Mouse (Mus musculus) hindbrain, embryonic 11.5 days (tissue): ENCODE results near the gene Ifitm5. TPM values are rescaled to one million over a fixed set of nuclear protein-coding genes. Genes with fewer than 3 reads are reported as not detected.

Experiments
- ATAC-seq: fragments of 200-750 bp; cut with Nextera tagmentation; 2 replicates; pipeline ENCODE4 v1.8.0; 2017; ENCODE audit warnings: mild to moderate bottlenecking, moderate TSS enrichment, moderate library complexity; ENCODE audit not compliant: low FRiP score
- DNase-seq: peaks from one replicate; pipeline ENCODE4 v3.0.0-alpha.2; 2015; ENCODE audit warnings: low spot score
- H3K27ac ChIP-seq: fragments of 300-500 bp; sonication (generic); 2 replicates; pipeline ENCODE4 v1.5.1; 2014; ENCODE audit warnings: mild to moderate bottlenecking, low read depth, low read length
- H3K27me3 ChIP-seq: fragments of 300-500 bp; sonication (generic); 2 replicates; pipeline ENCODE4 v1.6.1; 2014; ENCODE audit warnings: mild to moderate bottlenecking, low read length, moderate library complexity, mixed read lengths; ENCODE audit not compliant: control insufficient read depth, insufficient read depth
- H3K36me3 ChIP-seq: fragments of 300-500 bp; sonication (generic); 2 replicates; pipeline ENCODE4 v1.6.1; 2014; ENCODE audit warnings: mild to moderate bottlenecking, low read length, moderate library complexity, mixed read lengths; ENCODE audit not compliant: control insufficient read depth, insufficient read depth
- H3K4me1 ChIP-seq: fragments of 300-500 bp; sonication (generic); replicated peaks from 2 replicates; pipeline ENCODE4 v1.6.1; 2014; ENCODE audit warnings: low read length, mixed read lengths; ENCODE audit not compliant: control insufficient read depth, insufficient read depth
- H3K4me2 ChIP-seq: fragments of 300-500 bp; sonication (generic); replicated peaks from 2 replicates; pipeline ENCODE4 v1.6.1; 2014; ENCODE audit warnings: mild to moderate bottlenecking, low read depth, low read length
- H3K4me3 ChIP-seq: fragments of 300-500 bp; sonication (generic); 2 replicates; pipeline ENCODE4 v1.5.1; 2014; ENCODE audit warnings: low read depth, low read length
- H3K9ac ChIP-seq: fragments of 300-500 bp; sonication (generic); 2 replicates; pipeline ENCODE4 v1.6.1; 2014; ENCODE audit warnings: low read depth, low read length
- H3K9me3 ChIP-seq: fragments of 300-500 bp; sonication (generic); 2 replicates; pipeline ENCODE4 v1.6.1; 2016; ENCODE audit warnings: low read length; ENCODE audit not compliant: control insufficient read depth
- WGBS: fragments of 180-500 bp; shearing (Covaris S2); extraction: QIAGEN DNeasy Blood & Tissue Kit; methylation state at CpG from one replicate; pipeline ENCODE4 v1.1.7; 2014; 5-methylcytosine and 5-hydroxymethylcytosine counted together
- polyA plus RNA-seq: library from polyadenylated mRNA; unstranded; fragments of >200 nt; fragmentation: Nextera tagmentation; extraction: Ambion mirVana; gene quantifications from 2 replicates; pipeline ENCODE4 v1.2.1, GENCODE M21; 2014

Gene Ifitm5
- polyA plus RNA-seq, 1 experiment from 2014 or later: 0.54 TPM

DNA sequence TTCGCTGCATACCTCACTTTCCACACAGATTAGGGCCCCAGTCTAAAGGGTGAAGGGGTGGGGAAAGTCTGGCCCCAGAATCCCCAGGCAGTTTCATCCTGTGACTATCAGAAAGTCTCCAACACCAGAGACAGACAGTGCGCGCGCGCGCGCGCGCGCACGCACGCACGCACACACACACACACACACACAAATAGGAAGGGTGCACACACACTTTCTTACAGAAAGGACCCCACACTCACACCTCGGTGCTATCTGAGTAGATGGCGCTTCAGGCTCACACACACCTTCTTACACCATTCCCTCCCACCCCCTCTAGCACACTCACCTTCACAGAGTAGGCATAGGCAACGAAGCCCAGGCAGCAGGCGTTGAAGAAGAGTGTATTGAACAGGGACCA lies 5.3 kb upstream of the Ifitm5 start:
- Histone ChIP-seq H3K27ac (no peak overlapping the region), H3K4me1 (no peaks in the 10 kb centered on the region; the same call in 1 of the 2 replicates), H3K27me3 (no peaks in the 10 kb centered on the region), H3K4me3 (peak overlapping the region; percentile 34), H3K9me3 (no peaks in the 10 kb centered on the region), H3K4me2 (peak overlapping the region; percentile 53), H3K9ac (peak overlapping the region; percentile 43), H3K36me3 (no peaks in the 10 kb centered on the region)
- 13% methylated on average over 17 of the region's 17 CpGs for WGBS
- DNase-seq (peak; percentile 61), ATAC-seq (0 out of 2 replicates have a peak, but pooled peaks have one; percentile 7)

DNA sequence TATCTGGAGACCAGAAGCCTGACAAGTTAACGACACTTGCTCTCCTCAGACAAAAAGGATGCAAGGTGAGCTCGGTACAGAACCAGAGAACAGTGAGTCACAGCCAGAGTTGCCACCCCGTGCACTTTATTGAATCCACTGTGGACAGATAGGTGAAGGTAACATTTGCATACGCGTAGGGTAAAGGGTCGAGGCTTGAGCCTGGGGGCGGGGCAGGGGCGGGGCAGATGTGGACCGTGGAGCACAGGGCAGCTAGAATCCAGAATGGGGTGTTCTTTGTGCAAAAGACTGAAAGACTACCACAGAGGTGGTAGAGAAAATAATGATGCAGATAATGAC lies 4.6 kb upstream of the Ifitm5 start:
- Histone ChIP-seq H3K9me3 (no peaks in the 10 kb centered on the region), H3K4me3 (peak overlapping the region; percentile 34; the same call in 1 of the 2 replicates), H3K27ac (no peak overlapping the region), H3K36me3 (no peaks in the 10 kb centered on the region), H3K9ac (no peak overlapping the region), H3K4me1 (no peaks in the 10 kb centered on the region; the same call in 1 of the 2 replicates), H3K4me2 (peak overlapping the region; percentile 53), H3K27me3 (no peaks in the 10 kb centered on the region)
- WGBS: 17% methylated on average over 9 of the region's 9 CpGs
- DNase-seq (no peak), ATAC-seq (no peak)

DNA sequence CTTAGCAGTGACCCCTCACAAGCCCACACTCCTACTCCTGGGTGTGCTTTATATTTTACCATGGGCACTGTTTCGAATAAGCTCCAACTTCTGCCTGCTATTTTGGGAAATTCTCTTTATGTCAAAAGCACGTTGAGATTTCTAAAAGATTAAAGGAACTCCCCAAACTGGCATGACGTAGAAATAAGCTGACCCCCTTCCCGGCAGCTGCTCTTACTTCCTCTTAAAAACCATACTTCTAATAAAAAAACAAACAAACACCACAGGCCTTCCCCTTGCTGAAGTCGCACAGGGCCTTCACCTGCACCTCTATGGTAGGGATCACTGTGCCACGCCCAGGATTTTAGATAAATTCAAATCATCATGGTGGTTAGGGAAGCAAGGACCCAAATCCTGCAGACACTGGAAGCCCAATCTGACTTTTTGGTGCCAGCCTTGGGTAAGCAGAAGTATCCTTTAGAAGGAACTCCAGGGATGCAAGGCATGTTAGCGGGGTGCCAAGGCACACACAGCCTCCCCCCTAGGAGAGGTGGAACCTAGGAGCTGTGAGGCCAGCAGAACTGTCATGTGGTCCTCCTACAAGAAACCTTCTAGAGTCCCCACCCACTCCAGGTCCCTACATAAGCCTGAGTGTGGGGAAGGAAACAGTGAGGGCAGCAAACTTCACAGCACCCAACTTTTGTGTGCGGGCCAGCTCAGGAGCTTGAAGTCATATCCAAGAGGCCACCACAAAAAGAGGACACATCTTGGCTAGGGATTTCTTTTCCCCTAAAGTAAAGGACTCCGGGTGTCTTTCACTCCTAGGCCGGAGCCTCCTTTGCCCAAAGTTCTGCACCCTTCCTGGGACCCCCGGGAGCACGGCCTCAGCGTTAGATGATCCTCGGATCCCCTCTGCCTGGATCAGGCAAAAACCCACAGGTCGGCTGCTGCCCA lies 4.0 kb upstream of the Ifitm5 start:
- Histone ChIP-seq H3K27me3 (no peaks in the 10 kb centered on the region), H3K4me2 (peak overlapping the region; percentile 53), H3K36me3 (no peaks in the 10 kb centered on the region), H3K4me3 (0 out of 2 replicates have a peak overlapping the region, but pooled peaks have one; percentile 34), H3K27ac (no peak overlapping the region), H3K9me3 (no peaks in the 10 kb centered on the region), H3K9ac (no peak overlapping the region), H3K4me1 (no peaks in the 10 kb centered on the region; the same call in 1 of the 2 replicates)
- DNase-seq (no peak), ATAC-seq (no peak)
- WGBS: 69% methylated on average over 15 of the region's 15 CpGs

DNA sequence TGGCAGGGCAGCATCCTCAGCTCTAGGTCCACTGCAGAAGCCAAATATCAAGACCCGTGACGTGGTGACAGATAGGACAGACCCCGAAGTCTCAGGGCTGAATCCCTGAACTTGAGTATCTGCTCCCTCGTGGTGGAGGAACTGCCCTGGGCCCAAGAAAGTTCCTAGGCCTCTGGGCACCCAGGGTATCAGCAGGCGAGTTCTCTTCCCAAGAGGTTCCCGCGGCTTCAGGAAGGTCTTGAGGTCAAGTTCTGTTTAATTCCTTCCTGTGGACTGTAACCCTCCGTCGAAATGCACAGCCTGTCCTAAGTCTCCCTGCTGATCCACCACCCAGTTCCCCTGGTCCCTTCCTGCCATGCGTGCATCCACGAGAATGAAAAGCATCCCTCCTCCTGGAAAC lies 3.0 kb upstream of the Ifitm5 start:
- no peaks in the 10 kb centered on the region; the same call in 1 of the 2 replicates for H3K4me1 ChIP-seq
- 84% methylated on average over 11 of the region's 11 CpGs for WGBS
- DNase-seq (no peak), ATAC-seq (no peak)
- no peak overlapping the region for H3K4me3 ChIP-seq
- no peaks in the 10 kb centered on the region for H3K36me3 ChIP-seq
- no peaks in the 10 kb centered on the region for H3K27me3 ChIP-seq
- H3K4me2 ChIP-seq: no peak overlapping the region
- H3K9ac ChIP-seq: no peak overlapping the region
- H3K9me3 ChIP-seq: no peaks in the 10 kb centered on the region
- no peak overlapping the region for H3K27ac ChIP-seq

DNA sequence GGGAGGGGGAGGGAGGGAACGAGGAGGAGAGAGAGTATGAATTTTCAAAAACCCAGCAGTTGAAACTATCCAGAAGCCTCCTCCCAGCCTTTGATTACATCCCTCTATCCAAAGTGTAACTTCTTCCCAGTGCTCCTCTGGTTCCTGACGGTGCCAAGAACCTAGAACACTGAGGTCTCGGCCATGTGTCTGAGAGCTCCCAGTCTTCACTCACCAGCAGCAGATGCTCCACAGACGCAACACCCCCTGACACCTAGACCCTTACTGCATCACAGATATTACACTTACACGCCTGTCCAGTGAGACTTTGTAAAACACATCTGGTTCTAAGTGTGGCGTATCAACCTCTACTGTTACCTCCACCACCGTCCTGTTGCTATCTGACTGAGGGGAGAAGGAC lies 2.4 kb upstream of the Ifitm5 start:
- Histone ChIP-seq H3K9me3 (no peaks in the 10 kb centered on the region), H3K4me2 (no peak overlapping the region), H3K9ac (no peak overlapping the region), H3K36me3 (no peaks in the 10 kb centered on the region), H3K27me3 (no peaks in the 10 kb centered on the region), H3K4me3 (no peak overlapping the region), H3K27ac (no peak overlapping the region), H3K4me1 (no peaks in the 10 kb centered on the region; the same call in 1 of the 2 replicates)
- DNase-seq: no peak
- no peak for ATAC-seq
- 77% methylated on average over 7 of the region's 7 CpGs for WGBS

DNA sequence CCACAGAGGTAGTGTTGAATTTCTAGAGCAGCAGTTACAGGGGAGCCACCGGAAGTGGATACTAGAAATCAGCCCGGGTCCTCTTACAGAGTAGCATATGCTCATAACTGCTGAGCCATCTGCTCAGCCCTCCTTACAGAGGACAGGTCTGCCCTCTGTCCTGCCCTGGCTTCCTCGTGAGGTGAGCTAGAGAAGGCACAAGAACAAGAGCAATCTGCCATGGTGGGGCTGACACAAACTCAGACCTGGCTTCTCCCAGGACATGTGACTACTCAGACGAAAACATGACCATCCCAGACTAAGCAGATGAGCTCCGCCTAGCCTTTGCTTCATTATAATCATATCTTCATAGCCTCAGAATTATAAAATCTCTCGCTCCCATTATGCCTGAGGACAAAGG lies 1.7 kb upstream of the Ifitm5 start:
- no peak for DNase-seq
- Histone ChIP-seq H3K4me2 (no peak overlapping the region), H3K9ac (no peak overlapping the region), H3K9me3 (no peaks in the 10 kb centered on the region), H3K4me1 (no peaks in the 10 kb centered on the region; the same call in 1 of the 2 replicates), H3K36me3 (no peaks in the 10 kb centered on the region), H3K27ac (no peak overlapping the region), H3K27me3 (no peaks in the 10 kb centered on the region), H3K4me3 (no peak overlapping the region)
- 81% methylated on average over 6 of the region's 6 CpGs for WGBS
- no peak for ATAC-seq

DNA sequence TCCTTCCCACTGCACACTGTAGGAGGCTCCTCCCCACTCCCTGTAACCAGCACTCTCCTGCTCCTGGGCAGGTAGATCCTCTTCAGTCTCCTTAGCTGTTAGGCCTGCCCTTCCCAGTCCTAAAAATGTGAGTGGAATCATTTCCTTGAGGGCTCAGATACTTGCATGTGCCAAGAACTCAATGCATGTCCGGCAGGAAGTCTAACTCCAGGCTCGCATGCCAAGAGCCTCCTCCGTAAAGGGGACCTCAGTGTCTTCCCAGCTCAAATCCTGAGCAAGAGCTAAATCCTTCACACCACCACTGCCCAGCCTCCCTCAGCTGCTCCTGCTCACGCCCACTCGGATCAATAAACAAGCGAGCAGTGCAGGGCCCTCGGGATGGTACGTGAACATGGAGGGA lies 960 bp upstream of the Ifitm5 start:
- Histone ChIP-seq H3K9me3 (no peaks in the 10 kb centered on the region), H3K4me1 (no peaks in the 10 kb centered on the region; the same call in 1 of the 2 replicates), H3K9ac (no peak overlapping the region), H3K27ac (no peak overlapping the region; the same call in 1 of the 2 replicates), H3K4me2 (no peak overlapping the region), H3K27me3 (no peaks in the 10 kb centered on the region), H3K4me3 (no peak overlapping the region), H3K36me3 (no peaks in the 10 kb centered on the region)
- no peak for ATAC-seq
- 47% methylated on average over 8 of the region's 8 CpGs for WGBS
- DNase-seq: no peak

DNA sequence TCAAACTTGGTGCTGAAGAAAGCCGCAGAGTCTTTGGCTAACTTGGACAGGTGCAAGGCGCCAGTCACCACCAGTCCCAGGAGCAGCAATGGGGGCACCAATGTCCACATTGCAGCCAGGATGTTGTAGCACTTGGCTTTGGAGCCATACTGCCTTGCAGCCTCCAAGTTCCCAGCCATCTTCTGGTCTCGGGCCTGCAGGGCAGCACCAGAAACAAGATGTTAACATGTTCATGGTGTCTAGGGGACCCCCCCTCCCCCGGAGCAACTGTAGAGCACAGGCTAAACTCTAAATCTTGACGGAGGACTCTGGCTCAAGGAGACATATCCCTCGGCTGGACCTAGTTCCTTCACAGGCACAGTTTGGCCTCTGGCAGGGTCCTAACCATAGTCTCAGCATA lies 836 bp downstream of the Ifitm5 start:
- Histone ChIP-seq H3K27ac (no peak overlapping the region), H3K4me3 (no peak overlapping the region), H3K27me3 (no peaks in the 10 kb centered on the region), H3K9me3 (no peaks in the 10 kb centered on the region), H3K4me1 (no peaks in the 10 kb centered on the region; the same call in 1 of the 2 replicates), H3K9ac (no peak overlapping the region), H3K4me2 (no peak overlapping the region), H3K36me3 (no peaks in the 10 kb centered on the region)
- WGBS: 87% methylated on average over 6 of the region's 6 CpGs
- ATAC-seq (no peak), DNase-seq (no peak)

DNA sequence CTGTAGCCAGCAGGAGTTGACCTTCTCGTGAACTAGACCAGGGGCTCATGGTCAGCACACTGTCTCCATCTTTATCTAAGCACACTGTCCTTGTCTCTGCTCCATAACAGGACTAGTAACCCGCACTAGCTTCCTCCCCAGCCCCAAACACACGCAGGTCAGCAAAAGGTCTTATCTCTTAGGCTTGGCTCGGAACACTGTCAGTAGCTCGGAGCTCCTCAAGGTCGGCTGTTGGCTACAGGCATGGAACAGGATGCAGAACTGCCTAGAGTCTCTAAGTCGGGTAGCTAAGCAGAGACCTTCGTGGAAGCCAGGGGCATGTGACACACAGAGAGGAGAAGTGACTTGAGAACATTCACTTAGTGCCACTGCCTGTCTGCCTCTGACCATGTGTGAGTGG lies 1.9 kb downstream of the Ifitm5 start:
- Histone ChIP-seq H3K9me3 (no peaks in the 10 kb centered on the region), H3K4me3 (no peak overlapping the region), H3K9ac (no peak overlapping the region), H3K27ac (no peak overlapping the region), H3K4me2 (no peak overlapping the region), H3K36me3 (no peaks in the 10 kb centered on the region), H3K4me1 (no peaks in the 10 kb centered on the region; the same call in 1 of the 2 replicates), H3K27me3 (no peaks in the 10 kb centered on the region; the same call in 1 of the 2 replicates)
- no peak for ATAC-seq
- no peak for DNase-seq
- WGBS: 89% methylated on average over 8 of the region's 8 CpGs
